Mouse (Mus musculus) heart, embryonic 16.5 days (tissue): Measurements from ENCODE around the gene AL607142.1. TPM values are rescaled to one million over a fixed set of nuclear protein-coding genes. Genes with fewer than 3 reads are reported as not detected.

Experiments used
- ATAC-seq: fragments of 200-750 bp; cut with Nextera tagmentation; replicated peaks from 2 replicates; pipeline ENCODE4 v1.8.0; 2017; ENCODE audit warnings: moderate number of reproducible peaks; ENCODE audit not compliant: insufficient read depth, low FRiP score; ENCODE audit errors: extremely low read depth
- H3K27ac ChIP-seq: fragments of 300-500 bp; sonication (generic); 2 replicates; pipeline ENCODE4 v1.5.1; 2014; ENCODE audit warnings: mild to moderate bottlenecking, low read length, control low read depth, moderate library complexity
- H3K27me3 ChIP-seq: fragments of 300-500 bp; sonication (generic); 2 replicates; pipeline ENCODE4 v1.6.1; 2014; ENCODE audit warnings: low read length, mixed read lengths; ENCODE audit not compliant: control insufficient read depth, insufficient read depth
- H3K36me3 ChIP-seq: fragments of 300-500 bp; sonication (generic); 2 replicates; pipeline ENCODE4 v1.6.1; 2014; ENCODE audit not compliant: control insufficient read depth, insufficient read depth
- H3K4me1 ChIP-seq: fragments of 300-500 bp; sonication (generic); 2 replicates; pipeline ENCODE4 v1.6.1; 2014; ENCODE audit warnings: low read length, mixed read lengths; ENCODE audit not compliant: control insufficient read depth, insufficient read depth
- H3K4me2 ChIP-seq: fragments of 300-500 bp; sonication (generic); 2 replicates; pipeline ENCODE4 v1.6.1; 2014; ENCODE audit warnings: low read depth, mild to moderate bottlenecking, control low read depth, low read length
- H3K4me3 ChIP-seq: fragments of 300-500 bp; sonication (generic); 2 replicates; pipeline ENCODE4 v1.5.1; 2014; ENCODE audit warnings: mild to moderate bottlenecking, control low read depth, low read length
- H3K9ac ChIP-seq: fragments of 300-500 bp; sonication (generic); 2 replicates; pipeline ENCODE4 v1.6.1; 2014; ENCODE audit warnings: low read length, control low read depth
- H3K9me3 ChIP-seq: fragments of 300-500 bp; sonication (generic); replicated peaks from 2 replicates; pipeline ENCODE4 v1.6.1; 2016; ENCODE audit warnings: low read length; ENCODE audit not compliant: control insufficient read depth
- WGBS: fragments of 180-500 bp; shearing (Covaris S2); extraction: QIAGEN DNeasy Blood & Tissue Kit; methylation state at CpG from one replicate; pipeline ENCODE4 v1.1.7; 2014; 5-methylcytosine and 5-hydroxymethylcytosine counted together
- polyA plus RNA-seq: library from polyadenylated mRNA; unstranded; fragments of >200 nt; fragmentation: Nextera tagmentation; extraction: Ambion mirVana; gene quantifications from 2 replicates; pipeline ENCODE4 v1.2.1, GENCODE M21; 2015

The AL607142.1 gene
- polyA plus RNA-seq, 1 experiment from 2014 or later: not detected

DNA sequence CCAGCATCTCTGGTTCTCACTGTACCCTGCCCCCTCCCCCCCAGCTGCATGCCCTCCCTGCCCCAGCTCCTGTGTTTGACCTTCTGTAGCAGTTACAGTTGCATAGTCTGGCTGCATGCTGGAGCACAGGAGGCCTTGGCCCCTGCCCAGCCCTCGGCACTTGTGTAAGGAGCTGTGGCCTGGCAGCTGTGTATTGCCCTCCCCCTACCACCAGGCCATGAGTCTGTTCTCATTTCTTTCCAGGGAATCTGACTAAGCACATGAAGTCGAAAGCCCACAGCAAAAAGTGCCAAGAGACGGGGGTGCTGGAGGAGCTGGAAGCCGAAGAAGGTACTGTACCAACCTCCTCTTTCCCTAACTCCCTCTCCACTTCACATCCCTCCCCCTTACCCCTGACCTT lies 63.2 kb downstream of the AL607142.1 start:
- Histone ChIP-seq H3K4me2 (no peak overlapping the region), H3K4me3 (no peak overlapping the region), H3K27ac (0 out of 2 replicates have a peak overlapping the region, but pooled peaks have one; percentile 38), H3K36me3 (no peaks in the 10 kb centered on the region), H3K4me1 (peaks cover 40% of the 10 kb centered on the region), H3K9ac (no peak overlapping the region), H3K9me3 (no peaks in the 10 kb centered on the region), H3K27me3 (peaks cover 2% of the 10 kb centered on the region; the same call in 1 of the 2 replicates)
- 47% methylated on average over 4 of the region's 4 CpGs for WGBS
- ATAC-seq: peak; percentile 72

GRCm38 (mm10) chr4:120129233-120129885 lies 64.6 kb downstream of the AL607142.1 start:
- H3K9ac ChIP-seq: no peak overlapping the region
- H3K36me3 ChIP-seq: no peaks in the 10 kb centered on the region
- H3K4me1 ChIP-seq: peaks cover 40% of the 10 kb centered on the region
- no peak for ATAC-seq
- H3K4me3 ChIP-seq: no peak overlapping the region
- H3K27ac ChIP-seq: no peak overlapping the region
- no peak overlapping the region for H3K4me2 ChIP-seq
- 44% methylated on average over 4 of the region's 4 CpGs for WGBS
- H3K9me3 ChIP-seq: no peaks in the 10 kb centered on the region
- H3K27me3 ChIP-seq: peaks cover 2% of the 10 kb centered on the region; the same call in 1 of the 2 replicates

GRCm38 (mm10) chr4:120130926-120131325 lies 66.1 kb downstream of the AL607142.1 start:
- H3K36me3 ChIP-seq: no peaks in the 10 kb centered on the region
- H3K9ac ChIP-seq: peak overlapping the region; percentile 36; the same call in 1 of the 2 replicates
- peak overlapping the region; percentile 41 for H3K27ac ChIP-seq
- H3K4me2 ChIP-seq: no peak overlapping the region
- peaks cover 33% of the 10 kb centered on the region for H3K4me1 ChIP-seq
- 0 out of 2 replicates have a peak, but pooled peaks cover 2% of the 10 kb centered on the region for H3K27me3 ChIP-seq
- ATAC-seq: no peak
- H3K4me3 ChIP-seq: no peak overlapping the region
- 77% methylated on average over 4 of the region's 4 CpGs for WGBS
- no peaks in the 10 kb centered on the region for H3K9me3 ChIP-seq

DNA sequence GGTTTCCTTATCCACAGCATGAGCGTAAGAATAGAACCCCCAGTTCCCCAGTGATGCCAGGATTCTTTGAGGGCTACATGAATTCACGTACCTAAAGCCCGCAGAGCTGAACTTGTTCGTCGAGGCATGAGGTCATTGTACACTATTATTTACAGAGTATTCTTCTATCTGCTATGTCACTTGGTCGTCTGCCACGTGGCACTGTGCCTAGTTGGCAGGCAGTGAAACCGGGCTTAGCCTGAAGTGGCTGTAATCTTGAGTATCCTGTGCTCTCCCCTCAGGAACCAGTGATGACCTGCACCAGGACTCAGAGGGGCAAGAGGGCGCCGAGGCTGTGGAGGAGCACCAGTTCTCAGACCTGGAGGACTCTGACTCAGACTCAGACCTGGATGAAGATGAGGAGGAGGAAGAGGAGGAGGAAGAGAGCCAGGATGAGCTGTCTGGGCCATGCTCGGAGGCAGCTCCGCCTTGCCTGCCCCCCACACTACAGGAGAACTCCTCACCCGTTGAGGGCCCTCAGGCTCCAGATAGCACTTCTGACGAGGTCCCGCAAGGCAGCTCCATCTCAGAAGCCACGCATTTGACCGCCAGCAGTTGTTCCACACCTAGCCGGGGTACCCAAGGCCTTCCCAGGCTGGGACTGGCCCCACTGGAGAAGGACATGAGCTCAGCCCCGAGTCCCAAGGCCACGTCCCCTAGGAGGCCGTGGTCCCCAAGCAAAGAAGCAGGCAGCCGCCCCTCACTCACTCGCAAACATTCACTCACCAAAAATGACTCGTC lies 66.8 kb downstream of the AL607142.1 start:
- Histone ChIP-seq H3K4me1 (peaks cover 30% of the 10 kb centered on the region), H3K4me3 (no peak overlapping the region), H3K36me3 (no peaks in the 10 kb centered on the region), H3K27me3 (0 out of 2 replicates have a peak, but pooled peaks cover 2% of the 10 kb centered on the region), H3K27ac (peak overlapping the region; percentile 41), H3K9me3 (no peaks in the 10 kb centered on the region), H3K9ac (peak overlapping the region; percentile 39; the same call in 1 of the 2 replicates), H3K4me2 (no peak overlapping the region)
- 41% methylated on average over 24 of the region's 24 CpGs for WGBS
- ATAC-seq: peak; percentile 89

DNA sequence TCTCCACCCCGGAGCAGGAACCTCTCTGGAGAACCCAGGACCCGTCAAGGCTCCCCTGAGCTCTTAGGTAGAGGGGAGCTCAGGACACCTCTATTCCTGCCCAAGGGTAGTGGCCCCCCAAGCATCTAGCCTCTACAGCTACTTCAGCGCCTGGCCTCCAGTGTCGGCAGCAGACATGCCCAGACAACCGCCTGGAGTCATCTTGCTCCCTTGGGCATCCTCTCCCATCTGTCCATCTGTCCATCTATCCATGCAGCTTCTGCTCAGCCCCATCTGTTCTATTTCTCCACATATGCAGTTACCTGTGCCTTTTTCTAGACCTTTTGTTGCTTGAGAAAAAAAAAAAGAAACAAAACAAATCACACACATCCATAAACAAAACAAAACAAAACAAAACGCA lies 69.4 kb downstream of the AL607142.1 start:
- no peak for ATAC-seq
- H3K27me3 ChIP-seq: 0 out of 2 replicates have a peak, but pooled peaks cover 2% of the 10 kb centered on the region
- H3K4me1 ChIP-seq: peaks cover 15% of the 10 kb centered on the region
- H3K4me3 ChIP-seq: no peak overlapping the region
- no peaks in the 10 kb centered on the region for H3K36me3 ChIP-seq
- H3K9ac ChIP-seq: no peak overlapping the region
- H3K27ac ChIP-seq: no peak overlapping the region
- WGBS: 82% methylated on average over 6 of the region's 6 CpGs
- no peaks in the 10 kb centered on the region for H3K9me3 ChIP-seq
- H3K4me2 ChIP-seq: no peak overlapping the region

- peaks cover 15% of the 10 kb centered on the region for H3K4me1 ChIP-seq
Observed at GRCm38 (mm10) chr4:120141810-120142209, 77.0 kb downstream of the AL607142.1 start.

DNA sequence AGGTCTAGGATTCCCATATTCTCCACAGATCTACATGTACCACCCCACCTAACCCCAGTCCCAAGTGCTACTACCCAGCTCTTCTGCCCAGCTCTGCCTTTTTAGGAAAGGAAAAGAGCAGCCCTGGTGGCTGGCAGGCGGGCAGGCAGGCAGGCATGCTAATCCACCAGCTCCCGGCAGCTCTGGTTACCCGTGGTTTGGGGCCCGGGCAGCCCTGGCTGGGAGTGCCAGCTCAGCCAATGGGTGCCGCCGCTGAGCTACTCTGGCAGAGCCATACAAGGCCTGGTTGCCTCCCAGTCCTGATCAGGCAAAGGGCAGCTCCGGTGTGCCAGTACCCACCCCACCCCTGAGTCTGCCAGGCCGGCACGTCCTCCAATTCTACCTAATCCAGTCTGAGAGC lies 78.1 kb downstream of the AL607142.1 start:
- Histone ChIP-seq H3K9me3 (no peaks in the 10 kb centered on the region), H3K4me3 (no peak overlapping the region), H3K27ac (no peak overlapping the region), H3K4me2 (no peak overlapping the region), H3K36me3 (no peaks in the 10 kb centered on the region), H3K27me3 (no peaks in the 10 kb centered on the region), H3K4me1 (peaks cover 15% of the 10 kb centered on the region), H3K9ac (no peak overlapping the region)
- 90% methylated on average over 9 of the region's 9 CpGs for WGBS
- ATAC-seq: no peak

More at GRCm38 (mm10) chr4:120141810-120142209, 77.0 kb downstream of the AL607142.1 start:
- Histone ChIP-seq H3K4me3 (no peak overlapping the region), H3K27me3 (no peaks in the 10 kb centered on the region), H3K9ac (no peak overlapping the region), H3K36me3 (no peaks in the 10 kb centered on the region), H3K4me2 (no peak overlapping the region), H3K27ac (no peak overlapping the region), H3K9me3 (no peaks in the 10 kb centered on the region)
- ATAC-seq: no peak
- 35% methylated on average over 1 of the region's 1 CpGs for WGBS
